Mouse (Mus musculus) cerebellum, adult 2 months (tissue): ENCODE data around the gene Tcf12.

Experiments
- CTCF ChIP-seq: fragments of 200-500 bp; IDR thresholded peaks from 2 replicates; pipeline ENCODE4 v1.5.1; 2011; ENCODE audit warnings: low read depth, mild to moderate bottlenecking, control low read depth, low read length, moderate library complexity, borderline replicate concordance; ENCODE audit not compliant: insufficient read depth
- POLR2A ChIP-seq: fragments of 200-500 bp; IDR thresholded peaks from 2 replicates; pipeline ENCODE4 v1.6.1; 2011; ENCODE audit warnings: low read length, control low read depth, borderline replicate concordance; ENCODE audit not compliant: insufficient read depth

DNA sequence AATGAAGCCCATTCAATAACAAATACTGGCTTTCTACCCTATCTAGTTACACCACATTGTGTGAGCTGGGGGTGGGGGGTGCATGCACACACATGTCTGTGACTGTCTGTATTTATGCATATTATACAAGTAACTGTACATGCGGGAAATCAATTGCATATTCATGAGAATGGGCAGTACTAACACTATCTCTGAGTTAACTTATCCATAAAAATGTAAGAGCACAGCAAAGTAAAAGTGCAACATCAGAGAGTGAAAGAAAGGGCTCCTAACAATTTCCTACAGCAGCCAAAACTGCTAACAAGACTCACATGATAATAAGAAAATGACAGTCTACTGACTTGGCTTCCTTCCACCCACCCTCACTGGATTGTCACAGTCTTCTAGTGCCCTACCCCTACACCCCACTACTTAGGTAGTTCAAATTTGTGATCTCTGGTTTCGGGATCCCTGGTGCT lies 74.6 kb downstream of the Tcf12 start:
- TF ChIP-seq CTCF (no peak), POLR2A (no peak)
